Mouse (Mus musculus): Measurements from ENCODE around the gene Lrpap1.

Lrpap1 gene

GRCm38 (mm10) chr5:35104960-35105921 is at the start of gene Lrpap1:
TSS of gene Lrpap1 (minus strand) at chr5:35105766.
- DNase-seq = peak; percentile 94

GRCm38 (mm10) chr5:35149939-35150338 is 44.4 kb upstream of the Lrpap1 start:
- DNase-seq = no peak

- no peak for DNase-seq
Measured at GRCm38 (mm10) chr5:35149526-35149925, 44.0 kb upstream of the Lrpap1 start.

DNA sequence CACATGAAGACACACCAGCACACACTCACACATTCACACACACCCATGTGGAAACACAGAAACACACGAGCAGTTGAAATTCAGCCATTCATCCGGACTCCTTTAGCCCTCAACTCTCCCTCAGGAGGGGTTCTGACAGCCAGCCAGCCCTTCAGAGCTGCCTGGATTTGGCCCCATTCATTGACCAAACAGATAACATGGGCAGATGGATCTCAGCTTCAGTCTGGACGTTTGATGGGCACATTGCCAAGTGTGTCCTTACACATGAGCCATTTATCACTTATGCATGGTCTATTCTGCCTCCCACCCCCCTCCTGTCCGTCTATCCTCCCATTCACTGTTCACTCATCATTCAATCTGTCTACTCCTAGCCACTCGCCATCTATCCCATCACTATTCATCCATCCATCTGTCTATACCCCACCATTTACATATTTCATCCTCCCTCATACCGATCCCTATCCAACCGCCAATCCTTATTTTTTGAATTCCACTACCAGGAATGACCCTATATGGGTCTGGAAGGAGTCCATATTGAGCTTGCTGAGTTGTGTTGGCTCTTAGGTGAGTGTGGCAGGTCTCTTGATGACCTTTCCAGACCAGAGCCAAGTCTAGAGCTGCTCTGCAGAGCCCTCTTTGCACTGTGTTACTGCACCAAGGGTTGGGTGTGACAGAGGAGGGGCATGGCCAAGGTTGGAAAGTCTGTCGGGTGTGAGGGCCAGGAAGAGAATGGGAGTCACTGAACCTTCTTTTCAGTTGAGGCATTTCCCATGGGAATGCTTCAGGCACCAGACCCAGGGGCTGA is 42.6 kb upstream of the Lrpap1 start:
- peak; percentile 73 for DNase-seq

GRCm38 (mm10) chr5:35147155-35147962 is 41.8 kb upstream of the Lrpap1 start:
- peak; percentile 59 for DNase-seq

DNA sequence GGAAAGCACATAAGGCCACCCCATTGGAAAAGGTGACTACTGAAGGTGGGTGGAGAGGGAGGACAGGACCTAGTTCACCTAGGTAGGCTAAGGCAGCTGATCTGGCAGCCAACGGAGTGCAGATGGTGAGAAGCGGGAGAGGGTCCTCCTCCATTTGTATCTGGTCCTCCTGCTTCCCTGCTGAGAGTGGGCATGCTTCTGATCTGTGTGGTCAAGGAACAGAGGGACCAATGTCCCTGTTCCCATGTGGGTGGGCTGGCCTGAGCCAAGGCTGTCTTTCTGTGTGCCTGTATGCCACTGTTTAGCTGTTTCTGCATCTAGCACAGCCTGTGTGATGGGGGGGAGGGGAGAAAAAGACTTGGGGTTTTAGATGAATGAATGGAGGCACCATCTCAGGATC is 41.2 kb upstream of the Lrpap1 start:
- no peak for DNase-seq

DNA sequence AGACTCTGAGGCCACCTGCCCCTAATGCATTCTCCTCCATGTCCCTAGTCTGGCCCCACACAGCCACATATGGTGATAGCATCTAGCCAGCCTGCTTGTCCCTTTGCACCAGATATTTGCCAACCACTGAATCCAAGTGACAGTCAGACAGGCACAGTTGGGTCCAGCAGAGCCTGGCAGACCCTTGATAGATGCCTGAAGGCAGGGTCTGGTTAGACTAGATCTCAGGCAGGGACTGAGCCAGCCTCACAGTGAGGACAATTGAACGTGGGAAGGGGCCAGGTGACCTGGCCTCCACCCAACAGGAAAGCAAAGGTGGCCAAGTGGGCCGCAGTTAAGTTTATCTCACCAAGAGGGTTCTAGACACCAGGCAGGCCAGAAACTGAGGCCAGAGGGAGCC is 39.1 kb upstream of the Lrpap1 start:
- DNase-seq = no peak

DNA sequence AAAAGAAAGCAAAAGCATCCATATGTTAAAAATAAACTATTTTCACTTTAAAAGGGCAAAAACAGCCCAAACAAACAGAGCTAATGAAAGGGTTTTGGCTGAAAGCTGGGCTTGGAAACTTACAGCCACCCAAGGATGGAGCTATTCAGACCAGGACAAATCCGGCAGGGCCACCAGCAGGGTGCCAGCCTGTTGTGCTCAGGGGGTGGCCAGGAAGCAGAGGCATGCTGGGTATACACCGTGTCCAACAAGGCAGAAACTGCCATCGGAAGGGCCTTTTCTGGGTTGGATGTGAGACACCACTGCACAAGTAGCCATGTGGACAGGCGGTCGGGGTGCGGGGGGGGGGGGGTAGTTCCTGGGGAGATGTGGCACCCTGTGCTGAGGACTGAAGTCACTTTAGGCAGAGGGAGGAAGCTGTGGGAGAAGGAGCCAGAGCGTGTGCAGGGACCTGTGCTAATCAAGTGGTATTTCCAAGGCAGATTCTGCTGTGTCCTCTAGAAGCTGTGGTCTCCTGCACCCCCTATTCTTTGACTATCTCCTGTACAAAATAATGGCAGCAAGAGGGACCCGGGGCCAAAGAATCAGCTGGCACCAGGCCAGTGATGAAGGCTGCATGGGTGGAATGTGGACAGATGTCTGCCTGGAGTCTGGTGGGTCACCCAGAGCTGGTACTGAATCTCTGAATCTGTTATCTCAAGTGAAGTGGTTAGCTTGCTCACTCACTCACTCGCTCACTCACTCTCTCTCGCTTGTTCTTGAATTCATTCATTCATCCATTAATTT is 38.1 kb upstream of the Lrpap1 start:
- DNase-seq = no peak

DNA sequence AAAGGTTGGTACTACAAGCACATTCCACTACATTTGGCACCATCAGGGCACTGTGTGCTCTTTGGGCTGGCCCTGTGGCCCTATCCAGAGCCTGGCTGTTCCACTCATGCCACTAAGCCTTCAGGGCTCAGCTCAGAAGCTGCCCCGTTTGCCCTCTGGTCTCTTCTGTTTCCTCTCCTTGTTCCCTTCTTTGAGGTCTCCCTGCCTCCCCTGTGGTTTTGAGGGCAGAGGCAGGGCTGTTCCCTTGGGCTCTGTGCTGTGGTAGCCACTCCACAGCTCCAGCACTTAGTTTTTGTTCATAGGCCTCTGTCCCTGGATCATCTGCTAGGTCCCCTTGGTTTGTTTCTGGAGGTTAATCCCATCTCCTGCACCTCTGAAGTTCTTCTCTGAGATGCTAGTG is 37.3 kb upstream of the Lrpap1 start:
- no peak for DNase-seq

DNA sequence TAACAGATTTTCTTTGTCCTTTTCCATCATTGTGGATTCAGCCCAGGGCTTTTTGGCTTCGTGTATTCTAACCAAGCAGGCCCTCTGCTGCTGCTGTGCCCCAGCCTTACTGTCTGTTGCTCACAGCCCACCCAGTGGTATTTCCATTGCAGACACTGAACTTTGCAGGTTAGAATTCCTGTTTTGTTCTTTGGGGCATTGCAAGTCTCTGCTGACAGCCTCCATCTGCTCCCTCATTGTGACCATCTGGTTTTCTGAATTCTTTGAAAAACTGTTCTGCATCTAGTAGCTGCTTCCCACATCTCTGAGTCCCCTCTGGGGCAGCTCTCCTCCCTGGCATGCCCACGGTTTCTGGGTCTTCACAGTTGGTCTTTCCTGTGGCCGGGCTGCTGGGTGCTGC is 35.8 kb upstream of the Lrpap1 start:
- no peak for DNase-seq

DNA sequence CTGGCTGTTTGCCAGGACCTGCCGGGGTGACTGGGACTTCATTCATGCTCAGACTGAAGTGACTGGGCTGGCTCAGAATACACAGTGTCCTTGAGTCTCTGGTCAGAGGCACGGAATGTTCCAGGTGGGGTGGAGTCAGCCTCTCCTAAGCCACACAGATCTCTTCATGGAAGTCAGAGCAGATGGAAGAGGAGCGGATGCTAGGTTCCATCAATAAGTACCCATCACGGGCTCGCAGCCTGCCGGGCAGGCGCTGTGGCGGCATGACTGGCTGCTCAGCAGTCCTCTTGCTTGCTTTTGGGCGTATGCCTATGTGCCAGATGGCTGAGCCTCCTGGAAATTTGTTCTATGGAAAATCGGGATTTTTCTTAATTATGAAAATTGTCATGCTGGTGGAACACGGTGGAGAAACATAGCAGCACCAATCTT is 32.6 kb upstream of the Lrpap1 start:
- peak; percentile 19 for DNase-seq

GRCm38 (mm10) chr5:35137510-35138182 is 32.1 kb upstream of the Lrpap1 start:
- DNase-seq = peak; percentile 7

GRCm38 (mm10) chr5:35135903-35136302 is 30.3 kb upstream of the Lrpap1 start:
- no peak for DNase-seq

GRCm38 (mm10) chr5:35134286-35134685 is 28.7 kb upstream of the Lrpap1 start:
- DNase-seq = no peak

DNA sequence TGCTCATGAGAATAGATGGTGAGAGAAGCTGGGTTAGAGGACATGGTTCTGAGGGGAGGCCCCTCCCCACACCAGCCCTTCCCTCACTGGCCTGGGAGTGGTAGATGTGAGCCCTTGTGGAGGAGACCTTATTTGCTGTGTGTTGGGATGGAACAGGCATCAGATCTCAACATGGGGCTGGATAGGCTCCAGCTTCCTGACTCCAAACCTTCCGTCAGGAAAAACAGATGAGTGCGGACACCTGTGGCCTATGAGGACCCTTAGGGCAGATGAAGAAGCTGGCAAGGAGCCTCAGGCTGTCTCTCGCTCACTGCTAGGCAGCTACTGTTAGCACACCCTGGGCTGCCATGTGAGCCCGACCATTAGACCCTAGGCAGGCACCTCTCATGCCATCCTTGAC is 27.9 kb upstream of the Lrpap1 start:
- no peak for DNase-seq

GRCm38 (mm10) chr5:35132278-35132980 is 26.9 kb upstream of the Lrpap1 start:
- no peak for DNase-seq

GRCm38 (mm10) chr5:35131773-35132172 is 26.2 kb upstream of the Lrpap1 start:
- peak; percentile 86 for DNase-seq

- DNase-seq = no peak
Measured at GRCm38 (mm10) chr5:35131237-35131636, 25.7 kb upstream of the Lrpap1 start.

GRCm38 (mm10) chr5:35129767-35130191 is 24.2 kb upstream of the Lrpap1 start:
- no peak for DNase-seq

DNA sequence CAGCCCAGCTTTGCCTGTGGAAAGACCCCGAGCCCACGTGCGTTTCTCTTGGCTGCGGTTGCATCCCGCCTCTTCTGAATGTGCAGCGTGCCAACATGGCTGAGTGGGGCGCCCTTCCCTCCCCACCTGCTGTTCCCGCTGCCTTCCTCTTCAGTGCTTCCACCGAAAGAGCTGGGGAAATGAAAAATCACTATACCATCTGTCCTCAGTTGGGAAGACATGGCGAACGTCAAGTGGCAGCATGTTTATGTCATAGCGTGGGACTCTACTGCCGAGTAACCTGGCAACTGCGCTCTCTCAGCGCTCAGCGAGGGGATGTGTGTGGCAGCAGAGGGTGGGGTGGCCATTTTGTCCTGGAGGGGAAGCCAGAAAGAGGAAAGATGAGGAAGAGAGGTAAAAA is 23.6 kb upstream of the Lrpap1 start:
- no peak for DNase-seq

- DNase-seq = no peak
Measured at GRCm38 (mm10) chr5:35120024-35120423, 14.5 kb upstream of the Lrpap1 start.

Measured in retina, postnatal 1 day (tissue).